Mouse (Mus musculus): ENCODE data around the gene Anks6. TPM values are rescaled to one million over a fixed set of nuclear protein-coding genes. Genes with fewer than 3 reads are reported as not detected.

The Anks6 gene
- polyA plus RNA-seq, 1 experiment, result not detected

GRCm38 (mm10) chr4:46986054-46986453 lies 71.2 kb downstream of the Anks6 start:
- Histone ChIP-seq H3K36me3 (ENCODE audit: control insufficient read depth) (no peaks in the 10 kb centered on the region), H3K4me1 (ENCODE audit: control insufficient read depth) (no peaks in the 10 kb centered on the region), H3K27me3 (ENCODE audit: control insufficient read depth) (peaks cover 26% of the 10 kb centered on the region), H3K9me3 (ENCODE audit: control insufficient read depth, low read length) (peaks cover 3% of the 10 kb centered on the region; the same call in 1 of the 2 replicates), H3K4me3 (replicated peaks) (no peak overlapping the region)
- TF ChIP-seq GATA1 (IDR thresholded peaks at IDR 0.05; ENCODE audit: low read length), result no peak
- TF ChIP-seq TAL1 (IDR thresholded peaks at IDR 0.05; ENCODE audit: low read length), result no peak

- no peak for TF ChIP-seq TAL1 (IDR thresholded peaks at IDR 0.05; ENCODE audit: low read length)
- no peak for TF ChIP-seq GATA1 (IDR thresholded peaks at IDR 0.05; ENCODE audit: low read length)
- H3K27me3 ChIP-seq (ENCODE audit: control insufficient read depth), result no peaks in the 10 kb centered on the region
Observed at GRCm38 (mm10) chr4:46982912-46983311, 74.3 kb downstream of the Anks6 start.

GRCm38 (mm10) chr4:46982094-46982493 lies 75.1 kb downstream of the Anks6 start:
- Histone ChIP-seq H3K36me3 (ENCODE audit: control insufficient read depth) (no peaks in the 10 kb centered on the region), H3K4me1 (ENCODE audit: control insufficient read depth) (no peaks in the 10 kb centered on the region), H3K4me3 (replicated peaks) (no peak overlapping the region), H3K9me3 (ENCODE audit: control insufficient read depth, low read length) (no peaks in the 10 kb centered on the region), H3K27me3 (ENCODE audit: control insufficient read depth) (no peaks in the 10 kb centered on the region)
- TF ChIP-seq TAL1 (IDR thresholded peaks at IDR 0.05; ENCODE audit: low read length), result no peak
- no peak for TF ChIP-seq GATA1 (IDR thresholded peaks at IDR 0.05; ENCODE audit: low read length)

More at GRCm38 (mm10) chr4:46982912-46983311, 74.3 kb downstream of the Anks6 start:
- Histone ChIP-seq H3K4me3 (replicated peaks) (no peak overlapping the region), H3K4me1 (ENCODE audit: control insufficient read depth) (no peaks in the 10 kb centered on the region), H3K36me3 (ENCODE audit: control insufficient read depth) (no peaks in the 10 kb centered on the region), H3K9me3 (ENCODE audit: control insufficient read depth, low read length) (no peaks in the 10 kb centered on the region)

GRCm38 (mm10) chr4:46978371-46978770 lies 78.9 kb downstream of the Anks6 start:
- no peaks in the 10 kb centered on the region for H3K4me1 ChIP-seq (ENCODE audit: control insufficient read depth)
- no peaks in the 10 kb centered on the region for H3K9me3 ChIP-seq (ENCODE audit: control insufficient read depth, low read length)
- no peak overlapping the region for H3K4me3 ChIP-seq (replicated peaks)
- no peaks in the 10 kb centered on the region for H3K36me3 ChIP-seq (ENCODE audit: control insufficient read depth)
- TF ChIP-seq TAL1 (IDR thresholded peaks at IDR 0.05; ENCODE audit: low read length) (no peak), GATA1 (IDR thresholded peaks at IDR 0.05; ENCODE audit: low read length) (no peak)
- no peaks in the 10 kb centered on the region for H3K27me3 ChIP-seq (ENCODE audit: control insufficient read depth)

- no peaks in the 10 kb centered on the region for H3K4me1 ChIP-seq (ENCODE audit: control insufficient read depth)
- no peaks in the 10 kb centered on the region for H3K36me3 ChIP-seq (ENCODE audit: control insufficient read depth)
- no peaks in the 10 kb centered on the region for H3K27me3 ChIP-seq (ENCODE audit: control insufficient read depth)
- no peaks in the 10 kb centered on the region for H3K9me3 ChIP-seq (ENCODE audit: control insufficient read depth, low read length)
- TF ChIP-seq TAL1 (IDR thresholded peaks at IDR 0.05; ENCODE audit: low read length) (no peak), GATA1 (IDR thresholded peaks at IDR 0.05; ENCODE audit: low read length) (no peak)
- H3K4me3 ChIP-seq (replicated peaks), result no peak overlapping the region
Observed at GRCm38 (mm10) chr4:46977161-46977560, 80.1 kb downstream of the Anks6 start.

- H3K9me3 ChIP-seq (ENCODE audit: control insufficient read depth, low read length), result no peaks in the 10 kb centered on the region
- H3K4me3 ChIP-seq (replicated peaks), result no peak overlapping the region
Observed at GRCm38 (mm10) chr4:46976671-46977071, 80.6 kb downstream of the Anks6 start.

GRCm38 (mm10) chr4:46973322-46973721 lies 83.9 kb downstream of the Anks6 start:
- no peak for TF ChIP-seq GATA1 (IDR thresholded peaks at IDR 0.05; ENCODE audit: low read length)
- no peak for TF ChIP-seq TAL1 (IDR thresholded peaks at IDR 0.05; ENCODE audit: low read length)
- Histone ChIP-seq H3K4me3 (replicated peaks) (no peak overlapping the region), H3K4me1 (ENCODE audit: control insufficient read depth) (no peaks in the 10 kb centered on the region), H3K9me3 (ENCODE audit: control insufficient read depth, low read length) (no peaks in the 10 kb centered on the region), H3K27me3 (ENCODE audit: control insufficient read depth) (no peaks in the 10 kb centered on the region), H3K36me3 (ENCODE audit: control insufficient read depth) (no peaks in the 10 kb centered on the region)

More at GRCm38 (mm10) chr4:46976671-46977071, 80.6 kb downstream of the Anks6 start:
- TF ChIP-seq GATA1 (IDR thresholded peaks at IDR 0.05; ENCODE audit: low read length) (no peak), TAL1 (IDR thresholded peaks at IDR 0.05; ENCODE audit: low read length) (no peak)
- Histone ChIP-seq H3K36me3 (ENCODE audit: control insufficient read depth) (no peaks in the 10 kb centered on the region), H3K4me1 (ENCODE audit: control insufficient read depth) (no peaks in the 10 kb centered on the region), H3K27me3 (ENCODE audit: control insufficient read depth) (no peaks in the 10 kb centered on the region)

- no peaks in the 10 kb centered on the region for H3K36me3 ChIP-seq (ENCODE audit: control insufficient read depth)
- H3K4me1 ChIP-seq (ENCODE audit: control insufficient read depth), result no peaks in the 10 kb centered on the region
- TF ChIP-seq GATA1 (IDR thresholded peaks at IDR 0.05; ENCODE audit: low read length), result no peak
- no peak for TF ChIP-seq TAL1 (IDR thresholded peaks at IDR 0.05; ENCODE audit: low read length)
- H3K4me3 ChIP-seq (replicated peaks), result no peak overlapping the region
- no peaks in the 10 kb centered on the region for H3K27me3 ChIP-seq (ENCODE audit: control insufficient read depth)
- no peaks in the 10 kb centered on the region for H3K9me3 ChIP-seq (ENCODE audit: control insufficient read depth, low read length)
Observed at GRCm38 (mm10) chr4:46967981-46968380, 89.2 kb downstream of the Anks6 start.

- H3K36me3 ChIP-seq (ENCODE audit: control insufficient read depth), result no peaks in the 10 kb centered on the region
- no peaks in the 10 kb centered on the region for H3K4me1 ChIP-seq (ENCODE audit: control insufficient read depth)
- H3K27me3 ChIP-seq (ENCODE audit: control insufficient read depth), result no peaks in the 10 kb centered on the region
- no peak for TF ChIP-seq TAL1 (IDR thresholded peaks at IDR 0.05; ENCODE audit: low read length)
- TF ChIP-seq GATA1 (IDR thresholded peaks at IDR 0.05; ENCODE audit: low read length), result no peak
- no peak overlapping the region for H3K4me3 ChIP-seq (replicated peaks)
- H3K9me3 ChIP-seq (ENCODE audit: control insufficient read depth, low read length), result no peaks in the 10 kb centered on the region
Observed at GRCm38 (mm10) chr4:46966551-46966950, 90.7 kb downstream of the Anks6 start.

Other genes with a start within 250 kb of the Anks6 start
- not detected in 2 replicates for gene Gabbr2, start 65.6 kb downstream of the Anks6 start, polyA plus RNA-seq (2012)
- gene Galnt12, start 34.5 kb upstream of the Anks6 start, polyA plus RNA-seq (2012), result not detected in 2 replicates
- gene Col15a1, start 150.7 kb upstream of the Anks6 start, polyA plus RNA-seq (2012), result not detected in 2 replicates

Measured in erythroblast, embryonic 14.5 days (primary cell).